24 mouse cellular contexts compared by ENCODE assay signal in the genomic region with DNA sequence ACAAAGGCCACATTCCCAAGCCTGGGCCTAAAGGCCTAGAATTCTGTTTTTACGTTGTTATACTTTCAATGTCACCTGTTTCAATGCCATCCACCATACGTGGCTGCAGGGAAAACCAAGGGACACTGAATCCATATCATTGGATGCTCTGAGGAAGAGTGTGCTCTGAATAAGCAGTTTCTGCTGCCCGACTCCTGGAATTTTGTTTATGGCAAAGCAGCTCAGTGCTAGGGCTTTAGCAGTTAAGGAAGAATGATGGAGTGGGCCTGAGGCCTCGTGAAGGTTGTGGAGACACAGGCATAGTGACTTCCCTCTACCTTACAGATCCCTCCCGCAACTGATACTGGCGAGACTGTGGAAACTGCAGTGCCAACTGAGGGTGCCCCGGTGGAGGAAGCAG.
DNase-seq lines count a peak whose midpoint lies in the region; ATAC-seq and TF ChIP-seq lines count a peak whose summit lies in the region.
"Had no signal": no experiment of that assay in that cellular context is flagged by ENCODE, and none has a peak within 500 bp of the region (broad histone marks: within the 10 kb centered on the region; RNA-seq: fewer than 3 reads in every experiment).

No protein-coding gene starts in this region.

- no peak for ATAC-seq in heart, embryonic 11.5 days (replicated peaks; ENCODE audit: insufficient number of reproducible peaks, low FRiP score, low TSS enrichment)
- no peak for ATAC-seq in intestine, postnatal 0 days
- no peak for ATAC-seq in megakaryocyte progenitor cell, adult 5-6 weeks (replicated peaks; ENCODE audit: poor library complexity)
- ATAC-seq: activated CD4-positive, CD25-positive, alpha-beta regulatory T cell, adult 4 months; forebrain, embryonic 14.5 days; forebrain, postnatal 0 days; hindbrain, postnatal 0 days; inflammation-experienced regulatory T-cells, adult 6 months; intestine, embryonic 16.5 days; Patski had no signal

- H3K36me3 ChIP-seq in heart, embryonic 11.5 days (ENCODE audit: control insufficient read depth, insufficient read depth, low read length), result no peaks in the 10 kb centered on the region
- H3K36me3 ChIP-seq in intestine, postnatal 0 days (ENCODE audit: control insufficient read depth, insufficient read depth), result no peaks in the 10 kb centered on the region
- H3K36me3 ChIP-seq: embryonic facial prominence, embryonic 12.5 days; embryonic facial prominence, embryonic 15.5 days; heart, embryonic 10.5 days had no signal

- no peaks in the 10 kb centered on the region for H3K4me1 ChIP-seq in heart, embryonic 11.5 days (ENCODE audit: control insufficient read depth, insufficient read depth, low read length)
- H3K4me1 ChIP-seq in intestine, postnatal 0 days (replicated peaks; ENCODE audit: control insufficient read depth, insufficient read depth, low read length), result no peaks in the 10 kb centered on the region
- H3K4me1 ChIP-seq: embryonic facial prominence, embryonic 12.5 days; embryonic facial prominence, embryonic 15.5 days; hindbrain, embryonic 13.5 days had no signal

- no peak overlapping the region for H3K9ac ChIP-seq in heart, embryonic 11.5 days (ENCODE audit: low read depth, low read length)
- H3K9ac ChIP-seq in intestine, postnatal 0 days (ENCODE audit: low read depth, low read length), result no peak overlapping the region
- H3K9ac ChIP-seq: embryonic facial prominence, embryonic 12.5 days; embryonic facial prominence, embryonic 15.5 days; forebrain, postnatal 0 days; hindbrain, embryonic 13.5 days had no signal

- no peak overlapping the region for H3K4me3 ChIP-seq in heart, embryonic 11.5 days (ENCODE audit: low read depth, low read length)
- H3K4me3 ChIP-seq in intestine, postnatal 0 days (ENCODE audit: low read depth, low read length), result no peak overlapping the region
- H3K4me3 ChIP-seq: embryonic facial prominence, embryonic 12.5 days; embryonic facial prominence, embryonic 15.5 days; heart, adult 2 months; heart, embryonic 10.5 days; hindbrain, embryonic 13.5 days had no signal

- H3K9me3 ChIP-seq in heart, embryonic 11.5 days (replicated peaks; ENCODE audit: control insufficient read depth, low read length), result no peaks in the 10 kb centered on the region
- H3K9me3 ChIP-seq in intestine, postnatal 0 days (ENCODE audit: control insufficient read depth), result no peaks in the 10 kb centered on the region
- H3K9me3 ChIP-seq: embryonic facial prominence, embryonic 12.5 days; embryonic facial prominence, embryonic 15.5 days; heart, embryonic 10.5 days; hindbrain, embryonic 13.5 days had no signal

- H3K27me3 ChIP-seq in heart, embryonic 11.5 days (ENCODE audit: control insufficient read depth, insufficient read depth, low read length), result no peaks in the 10 kb centered on the region
- H3K27me3 ChIP-seq in intestine, postnatal 0 days (replicated peaks; ENCODE audit: control insufficient read depth, insufficient read depth, low read length), result no peaks in the 10 kb centered on the region
- H3K27me3 ChIP-seq: embryonic facial prominence, embryonic 12.5 days; embryonic facial prominence, embryonic 15.5 days; hindbrain, embryonic 13.5 days had no signal

- WGBS in heart, embryonic 11.5 days (ENCODE audit: insufficient replicate concordance), result 61% methylated on average over 7 of the region's 7 CpGs
- WGBS in intestine, postnatal 0 days, result 68% methylated on average over 7 of the region's 7 CpGs

- no peak for TF ChIP-seq CTCF in intestine, postnatal 0 days (IDR thresholded peaks at IDR 0.05; ENCODE audit: low read depth)

- no peak overlapping the region for H3K4me2 ChIP-seq in heart, embryonic 11.5 days
- H3K4me2 ChIP-seq in intestine, postnatal 0 days (replicated peaks; ENCODE audit: low read depth), result no peak overlapping the region
- H3K4me2 ChIP-seq: embryonic facial prominence, embryonic 12.5 days; embryonic facial prominence, embryonic 15.5 days; hindbrain, embryonic 13.5 days had no signal

- no peak overlapping the region for H3K27ac ChIP-seq in heart, embryonic 11.5 days (ENCODE audit: low read depth, low read length)
- no peak overlapping the region for H3K27ac ChIP-seq in intestine, postnatal 0 days (ENCODE audit: low read depth, low read length)
- H3K27ac ChIP-seq: embryonic facial prominence, embryonic 12.5 days; embryonic facial prominence, embryonic 15.5 days; heart, adult 2 months; heart, embryonic 10.5 days; hindbrain, embryonic 13.5 days; hindbrain, postnatal 0 days had no signal

- DNase-seq in heart, adult 11 months, result peak; percentile 61
- DNase-seq in ES-CJ7 (ENCODE audit: low read depth, low spot score) (peak; percentile 18), ZHBTc4 (ENCODE audit: low read depth, low spot score) (peak; percentile 65)
- DNase-seq in frontal cortex, adult 2 months (ENCODE audit: extremely low spot score in 1 of 2, low spot score in 1 of 2), result no peak
- DNase-seq: adrenal gland, adult 8-10 months; adrenal gland, postnatal 25 days; cerebellum, adult 11-12 months; cerebellum, adult 8-10 months; forebrain, postnatal 0 days; gastrocnemius, postnatal 25 days; heart, adult 2 months had no signal

Comparison
In these comparisons a context has a peak if more than half of its experiments do, and no peak if none do; other contexts are left out.
1. DNase-seq: peak in heart, adult 11 months (single experiment), ES-CJ7 (single experiment) and ZHBTc4 (single experiment); none in frontal cortex, adult 2 months (0 of 2).